In genomic region chr15:100494647-100495046, GRCm38 (mm10) we compare ENCODE assay signal across 8 mouse cellular contexts. TPM values are rescaled to one million over a fixed set of nuclear protein-coding genes. Genes with fewer than 3 reads are reported as not detected.
DNase-seq lines count a peak whose midpoint lies in the region; ATAC-seq and TF ChIP-seq lines count a peak whose summit lies in the region.

No protein-coding gene starts in this region.

- H3K4me1 ChIP-seq in neural tube, embryonic 11.5 days (ENCODE audit: control insufficient read depth, insufficient read depth, low read length), result peaks cover 12% of the 10 kb centered on the region
- peaks cover 44% of the 10 kb centered on the region for H3K4me1 ChIP-seq in forebrain, embryonic 16.5 days (replicated peaks; ENCODE audit: control insufficient read depth, insufficient read depth, low read length)
- peaks cover 14% of the 10 kb centered on the region; the same call in 1 of the 2 replicates for H3K4me1 ChIP-seq in limb, embryonic 11.5 days (ENCODE audit: control insufficient read depth, insufficient read depth, low read length)
- H3K4me1 ChIP-seq in midbrain, postnatal 0 days (ENCODE audit: insufficient read depth, low read length), result peaks cover 15% of the 10 kb centered on the region

- H3K27me3 ChIP-seq in neural tube, embryonic 11.5 days (ENCODE audit: control insufficient read depth, insufficient read depth, low read length), result no peaks in the 10 kb centered on the region
- no peaks in the 10 kb centered on the region for H3K27me3 ChIP-seq in forebrain, embryonic 16.5 days (replicated peaks; ENCODE audit: control insufficient read depth, insufficient read depth, low read length)
- H3K27me3 ChIP-seq in limb, embryonic 11.5 days (ENCODE audit: control insufficient read depth, insufficient read depth, low read length), result no peaks in the 10 kb centered on the region
- no peaks in the 10 kb centered on the region for H3K27me3 ChIP-seq in midbrain, postnatal 0 days (ENCODE audit: insufficient read depth, low read length)

- WGBS in neural tube, embryonic 11.5 days, result 0% methylated on average over 29 of the region's 29 CpGs
- WGBS in forebrain, embryonic 16.5 days, result under 1% methylated on average over 29 of the region's 29 CpGs
- WGBS in limb, embryonic 11.5 days, result under 1% methylated on average over 29 of the region's 29 CpGs
- under 1% methylated on average over 29 of the region's 29 CpGs for WGBS in midbrain, postnatal 0 days

- peak overlapping the region; percentile 96 for H3K9ac ChIP-seq in neural tube, embryonic 11.5 days (ENCODE audit: low read length)
- H3K9ac ChIP-seq in forebrain, embryonic 16.5 days (replicated peaks; ENCODE audit: low read depth, low read length), result peak overlapping the region; percentile 96
- peak overlapping the region; percentile 97 for H3K9ac ChIP-seq in limb, embryonic 11.5 days (ENCODE audit: low read length)
- peak overlapping the region; percentile 96 for H3K9ac ChIP-seq in midbrain, postnatal 0 days (replicated peaks; ENCODE audit: low read length, poor library complexity, severe bottlenecking)

- no peaks in the 10 kb centered on the region for H3K36me3 ChIP-seq in neural tube, embryonic 11.5 days (ENCODE audit: control insufficient read depth, insufficient read depth, low read length)
- H3K36me3 ChIP-seq in forebrain, embryonic 16.5 days (ENCODE audit: control insufficient read depth, insufficient read depth), result no peaks in the 10 kb centered on the region
- no peaks in the 10 kb centered on the region for H3K36me3 ChIP-seq in limb, embryonic 11.5 days (ENCODE audit: control insufficient read depth, insufficient read depth, low read length)
- no peaks in the 10 kb centered on the region for H3K36me3 ChIP-seq in midbrain, postnatal 0 days (ENCODE audit: insufficient read depth, low read length)

- intact Hi-C loops in gastrocnemius, postnatal 14 days (cut with DNase I; ENCODE audit: low total_unique reads), result no loop called here

- H3K27ac ChIP-seq in neural tube, embryonic 11.5 days (ENCODE audit: low read depth, low read length), result peak overlapping the region; percentile 94
- H3K27ac ChIP-seq in forebrain, embryonic 16.5 days (ENCODE audit: low read length), result peak overlapping the region; percentile 97
- peak overlapping the region; percentile 92 for H3K27ac ChIP-seq in limb, embryonic 11.5 days (replicated peaks; ENCODE audit: low read depth, low read length)
- H3K27ac ChIP-seq in midbrain, postnatal 0 days (ENCODE audit: low read depth, low read length), result peak overlapping the region; percentile 99

- peak; percentile 84 for ATAC-seq in neural tube, embryonic 11.5 days (ENCODE audit: insufficient read depth, low FRiP score, low TSS enrichment)
- ATAC-seq in forebrain, embryonic 16.5 days, result peak; percentile 86
- ATAC-seq in limb, embryonic 11.5 days (ENCODE audit: insufficient number of reproducible peaks, low FRiP score, low TSS enrichment, low read depth), result peak; percentile 85
- peak; percentile 85 for ATAC-seq in midbrain, postnatal 0 days (ENCODE audit: low FRiP score)

- peak overlapping the region; percentile 87 for H3K4me3 ChIP-seq in neural tube, embryonic 11.5 days (ENCODE audit: low read depth, low read length)
- H3K4me3 ChIP-seq in forebrain, embryonic 16.5 days (replicated peaks; ENCODE audit: low read length), result peak overlapping the region; percentile 87
- peak overlapping the region; percentile 89 for H3K4me3 ChIP-seq in limb, embryonic 11.5 days (ENCODE audit: low read depth, low read length)
- peak overlapping the region; percentile 89 for H3K4me3 ChIP-seq in midbrain, postnatal 0 days (ENCODE audit: low read depth, low read length)

- DNase-seq in adrenal gland, postnatal 25 days, result peak; percentile 53
- no peak for DNase-seq in adrenal gland, adult (ENCODE audit: inconsistent age in 2 of 2, low spot score in 1 of 2)
- DNase-seq in neural tube, embryonic 11.5 days (ENCODE audit: low spot score), result peak; percentile 82
- DNase-seq in neural tube, embryonic 10.5 days (ENCODE audit: extremely low spot score, low spot score), result no peak
- no peak for DNase-seq in limb, embryonic 11.5 days (ENCODE audit: low spot score)
- DNase-seq in midbrain, postnatal 0 days (ENCODE audit: low spot score), result peak; percentile 70
- no peak for DNase-seq in gastrocnemius, postnatal 14 days

- no peaks in the 10 kb centered on the region for H3K9me3 ChIP-seq in neural tube, embryonic 11.5 days (ENCODE audit: control insufficient read depth, low read length)
- H3K9me3 ChIP-seq in forebrain, embryonic 16.5 days (ENCODE audit: control insufficient read depth, low read length), result no peaks in the 10 kb centered on the region
- H3K9me3 ChIP-seq in limb, embryonic 11.5 days (ENCODE audit: control insufficient read depth, low read length), result no peaks in the 10 kb centered on the region
- H3K9me3 ChIP-seq in midbrain, postnatal 0 days (ENCODE audit: low read length), result no peaks in the 10 kb centered on the region

- no peak for TF ChIP-seq CTCF in midbrain, postnatal 0 days (IDR thresholded peaks at IDR 0.05)

- H3K4me2 ChIP-seq in neural tube, embryonic 11.5 days (ENCODE audit: low read depth), result peak overlapping the region; percentile 44
- peak overlapping the region; percentile 79 for H3K4me2 ChIP-seq in forebrain, embryonic 16.5 days (ENCODE audit: low read length)
- H3K4me2 ChIP-seq in limb, embryonic 11.5 days (ENCODE audit: low read depth, severe bottlenecking), result peak overlapping the region; percentile 81
- H3K4me2 ChIP-seq in midbrain, postnatal 0 days (ENCODE audit: low read depth, low read length, poor library complexity, severe bottlenecking), result peak overlapping the region; percentile 57

RNA-seq across cellular contexts. Expression of gene Csrnp2, which starts 0.6 kb away (rescaled TPM):
- 6.8 and 8.2 TPM in 2 replicates for total RNA-seq in adrenal gland, postnatal 25 days (2021)
- polyA plus RNA-seq in neural tube, embryonic 11.5 days (2014; fragmentation: Nextera tagmentation; extraction: Ambion mirVana), result 28.9 and 29.9 TPM in 2 replicates
- polyA plus RNA-seq in forebrain, embryonic 16.5 days (2015; fragmentation: Nextera tagmentation; extraction: Ambion mirVana), result 56.3 and 56.9 TPM in 2 replicates
- polyA plus RNA-seq in limb, embryonic 11.5 days (2014; fragmentation: Nextera tagmentation; extraction: Ambion mirVana), result 27.8 and 28.1 TPM in 2 replicates
- total RNA-seq in midbrain, postnatal 0 days (2014; rRNA removed), result 61.5 and 66.3 TPM in 2 replicates
- 35.8 and 37.0 TPM in 2 replicates for polyA plus RNA-seq in midbrain, postnatal 0 days (2015; fragmentation: Nextera tagmentation; extraction: Ambion mirVana)
- 1 to 10 TPM; 1.9 to 2.9 TPM for total RNA-seq in gastrocnemius, postnatal 14 days (2021)

RNA-seq across cellular contexts. Expression of gene Letmd1, which starts 25.8 kb away (rescaled TPM):
- 123 and 143 TPM in 2 replicates for total RNA-seq in adrenal gland, postnatal 25 days (2021)
- polyA plus RNA-seq in neural tube, embryonic 11.5 days (2014; fragmentation: Nextera tagmentation; extraction: Ambion mirVana), result 47.3 and 51.1 TPM in 2 replicates
- 52.4 and 58.7 TPM in 2 replicates for polyA plus RNA-seq in forebrain, embryonic 16.5 days (2015; fragmentation: Nextera tagmentation; extraction: Ambion mirVana)
- polyA plus RNA-seq in limb, embryonic 11.5 days (2014; fragmentation: Nextera tagmentation; extraction: Ambion mirVana), result 30.6 and 31.4 TPM in 2 replicates
- total RNA-seq in midbrain, postnatal 0 days (2014; rRNA removed), result 80.9 and 86.0 TPM in 2 replicates
- 53.0 and 55.0 TPM in 2 replicates for polyA plus RNA-seq in midbrain, postnatal 0 days (2015; fragmentation: Nextera tagmentation; extraction: Ambion mirVana)
- total RNA-seq in gastrocnemius, postnatal 14 days (2021), result 10 to 100 TPM in 1 of 2 experiments, 1 to 10 TPM in 1; 9.2 to 10.5 TPM

RNA-seq across cellular contexts. Expression of gene Tfcp2, which starts 57.2 kb away (rescaled TPM):
- total RNA-seq in adrenal gland, postnatal 25 days (2021), result 27.9 and 31.3 TPM in 2 replicates
- polyA plus RNA-seq in neural tube, embryonic 11.5 days (2014; fragmentation: Nextera tagmentation; extraction: Ambion mirVana), result 30.2 and 31.3 TPM in 2 replicates
- 30.7 and 35.1 TPM in 2 replicates for polyA plus RNA-seq in forebrain, embryonic 16.5 days (2015; fragmentation: Nextera tagmentation; extraction: Ambion mirVana)
- 29.3 and 30.1 TPM in 2 replicates for polyA plus RNA-seq in limb, embryonic 11.5 days (2014; fragmentation: Nextera tagmentation; extraction: Ambion mirVana)
- total RNA-seq in midbrain, postnatal 0 days (2014; rRNA removed), result 30.4 and 33.6 TPM in 2 replicates
- polyA plus RNA-seq in midbrain, postnatal 0 days (2015; fragmentation: Nextera tagmentation; extraction: Ambion mirVana), result 33.0 and 36.7 TPM in 2 replicates
- total RNA-seq in gastrocnemius, postnatal 14 days (2021), result 10 to 100 TPM in 1 of 2 experiments, 1 to 10 TPM in 1; 9.6 to 11.6 TPM

Comparison
In these comparisons a context has a peak if more than half of its experiments do, and no peak if none do; other contexts are left out.
1. DNase-seq: peak in adrenal gland, postnatal 25 days (single experiment), neural tube, embryonic 11.5 days (single experiment) and midbrain, postnatal 0 days (single experiment); none in adrenal gland, adult (0 of 2), neural tube, embryonic 10.5 days (single experiment), limb, embryonic 11.5 days (single experiment) and gastrocnemius, postnatal 14 days (single experiment).
2. Peak in every context shown above with its lines, with median percentiles within 50 percentile points of each other: ATAC-seq, H3K27ac ChIP-seq, H3K4me2 ChIP-seq, H3K4me3 ChIP-seq and H3K9ac ChIP-seq.